Mouse (Mus musculus): ENCODE data around the gene Acaa1b.

- TF ChIP-seq CTCF (IDR thresholded peaks at IDR 0.05; ENCODE audit: control insufficient read depth, insufficient read depth, insufficient replicate concordance, low read depth, low read length) (no peak), POLR2A (IDR thresholded peaks at IDR 0.05; ENCODE audit: control insufficient read depth, low read depth, low read length) (no peak)
Measured at GRCm38 (mm10) chr9:119158861-119159260, 2.0 kb upstream of the Acaa1b start, which contains the start of gene Gm47289.

Data from testis, adult 2 months (tissue).